Mouse (Mus musculus): ENCODE results near the gene Olfr108. TPM values are rescaled to one million over a fixed set of nuclear protein-coding genes. Genes with fewer than 3 reads are reported as not detected.

The Olfr108 gene
- polyA plus RNA-seq (2015; fragmentation: Nextera tagmentation; extraction: Ambion mirVana), result not detected in 2 replicates

DNA sequence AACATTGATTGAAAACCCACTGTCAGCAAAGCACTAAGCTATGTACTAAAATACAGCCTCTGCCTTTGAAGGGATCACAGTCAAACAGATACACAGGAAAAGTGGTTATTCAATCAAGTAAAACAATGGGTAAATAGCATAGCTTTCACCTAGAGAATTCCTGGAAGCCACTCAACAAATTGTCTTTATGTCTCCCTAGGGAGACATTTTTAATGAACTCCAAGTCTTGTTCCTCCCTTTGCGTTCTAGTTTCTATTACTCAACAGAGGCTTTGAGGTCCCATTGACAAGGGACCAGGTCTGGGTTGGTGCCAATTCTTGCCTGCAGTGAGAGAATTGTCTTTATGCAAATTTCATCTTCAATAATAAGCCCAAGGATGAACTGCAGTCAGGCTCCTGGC, at the start of gene Olfr108:
TSS of gene Olfr108 (plus strand) at position 301 of the 400 bp plus-strand sequence.
- no peaks in the 10 kb centered on the region for H3K27me3 ChIP-seq
- H3K4me2 ChIP-seq, result no peak within 1 kb of the TSS
- WGBS, result 81% methylated on average over 1 of the region's 1 CpGs
- ATAC-seq, result no peak
- no peaks in the 10 kb centered on the region for H3K4me1 ChIP-seq
- no peaks in the 10 kb centered on the region for H3K36me3 ChIP-seq (ENCODE audit: poor library complexity, severe bottlenecking)
- H3K4me3 ChIP-seq, result no peak within 1 kb of the TSS
- H3K9me3 ChIP-seq (replicated peaks), result no peaks in the 10 kb centered on the region
- H3K9ac ChIP-seq, result no peak within 1 kb of the TSS
- H3K27ac ChIP-seq, result no peak within 1 kb of the TSS

DNA sequence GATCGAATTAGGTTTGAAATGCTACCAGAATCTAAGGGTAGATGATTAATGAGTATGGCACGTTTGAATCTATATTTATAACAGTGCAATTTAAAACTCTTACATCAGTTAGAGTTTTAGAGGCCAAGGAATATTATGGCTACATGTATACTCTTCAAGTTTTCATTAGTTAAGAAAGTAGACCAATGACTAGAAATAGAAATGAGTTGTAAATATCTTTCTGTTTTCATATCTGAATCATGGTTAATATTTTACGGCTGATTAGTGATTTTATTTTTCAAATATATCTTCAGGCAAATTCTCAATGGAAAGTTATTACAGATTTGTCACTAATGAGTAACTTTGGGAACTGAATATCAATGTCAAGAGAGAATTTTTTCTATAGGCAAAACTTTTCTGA, 46.4 kb upstream of the Olfr108 start, which contains the start of gene Olfr107:
TSS of gene Olfr107 (plus strand) at position 301 of the 400 bp plus-strand sequence.
- no peak within 1 kb of the TSS for H3K27ac ChIP-seq
- no peak within 1 kb of the TSS for H3K4me2 ChIP-seq
- 84% methylated on average over 3 of the region's 3 CpGs for WGBS
- H3K9me3 ChIP-seq (replicated peaks), result no peaks in the 10 kb centered on the region
- no peak within 1 kb of the TSS for H3K4me3 ChIP-seq
- no peaks in the 10 kb centered on the region for H3K36me3 ChIP-seq (ENCODE audit: poor library complexity, severe bottlenecking)
- no peak within 1 kb of the TSS for H3K9ac ChIP-seq
- H3K4me1 ChIP-seq, result no peaks in the 10 kb centered on the region
- H3K27me3 ChIP-seq, result no peaks in the 10 kb centered on the region
- ATAC-seq, result no peak

DNA sequence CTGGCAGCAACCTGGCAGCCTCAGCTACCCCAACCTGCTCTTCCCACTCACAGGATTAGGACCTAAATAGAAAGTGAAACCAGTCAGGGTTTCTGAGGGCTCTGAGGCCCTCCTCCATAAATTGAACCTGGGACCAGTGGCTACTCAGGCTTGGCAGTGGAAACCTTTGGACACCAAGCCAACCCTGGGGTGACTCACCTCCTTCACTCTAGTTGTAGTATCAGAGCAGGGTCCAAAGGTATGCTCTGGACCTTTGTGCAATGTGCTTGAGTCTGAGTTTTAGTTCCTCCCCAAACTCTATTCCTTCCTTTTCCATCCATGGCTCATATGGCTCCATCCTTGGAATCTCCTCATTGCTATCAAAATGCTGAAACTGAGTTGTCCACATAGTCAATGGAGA, 31.9 kb upstream of the Olfr108 start:
- Histone ChIP-seq H3K4me3 (no peak overlapping the region), H3K27ac (no peak overlapping the region), H3K9me3 (replicated peaks) (0 out of 2 replicates have a peak, but pooled peaks cover 5% of the 10 kb centered on the region), H3K4me2 (no peak overlapping the region), H3K9ac (no peak overlapping the region), H3K36me3 (ENCODE audit: poor library complexity, severe bottlenecking) (no peaks in the 10 kb centered on the region), H3K27me3 (no peaks in the 10 kb centered on the region), H3K4me1 (no peaks in the 10 kb centered on the region)
- no peak for ATAC-seq

DNA sequence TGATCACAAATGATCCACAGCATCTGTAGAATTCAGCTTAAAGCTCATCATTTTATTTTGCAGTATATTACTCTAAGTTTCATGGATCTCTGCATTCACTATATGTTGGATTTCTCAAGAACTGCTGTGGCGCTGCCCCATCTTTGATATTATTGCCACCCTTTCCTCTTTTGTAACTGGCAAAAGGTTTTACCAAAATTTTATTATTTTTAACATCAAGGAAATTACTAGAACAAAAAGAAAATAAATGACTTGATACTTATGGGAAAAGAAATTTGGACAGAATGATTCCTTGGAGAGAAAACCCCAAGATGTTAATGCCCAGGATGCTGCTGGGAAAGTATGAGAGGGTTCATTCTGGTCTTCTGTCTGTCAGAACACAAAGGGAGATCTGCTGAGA, 13.3 kb downstream of the Olfr108 start, which contains the start of gene Olfr109:
TSS of gene Olfr109 (plus strand) at position 301 of the 400 bp plus-strand sequence.
- H3K4me2 ChIP-seq, result no peak within 1 kb of the TSS
- no peak within 1 kb of the TSS for H3K9ac ChIP-seq
- H3K9me3 ChIP-seq (replicated peaks), result no peaks in the 10 kb centered on the region
- no peak for ATAC-seq
- H3K36me3 ChIP-seq (ENCODE audit: poor library complexity, severe bottlenecking), result no peaks in the 10 kb centered on the region
- H3K4me1 ChIP-seq, result no peaks in the 10 kb centered on the region
- no peak within 1 kb of the TSS for H3K27ac ChIP-seq
- no peak within 1 kb of the TSS for H3K4me3 ChIP-seq
- H3K27me3 ChIP-seq, result no peaks in the 10 kb centered on the region
- 100% methylated on average over 1 of the region's 1 CpGs for WGBS

GRCm38 (mm10) chr17:37483452-37483851, 38.2 kb downstream of the Olfr108 start, which contains the start of gene H2-M2:
Gene H2-M2, minus strand, starts transcription at chr17:37483552.
- Histone ChIP-seq H3K9ac (no peak within 1 kb of the TSS), H3K4me2 (no peak within 1 kb of the TSS), H3K4me1 (no peaks in the 10 kb centered on the region), H3K4me3 (no peak within 1 kb of the TSS), H3K36me3 (ENCODE audit: poor library complexity, severe bottlenecking) (no peaks in the 10 kb centered on the region), H3K9me3 (replicated peaks) (0 out of 2 replicates have a peak, but pooled peaks cover 8% of the 10 kb centered on the region), H3K27me3 (no peaks in the 10 kb centered on the region), H3K27ac (no peak within 1 kb of the TSS)
- WGBS, result 85% methylated on average over 2 of the region's 2 CpGs
- ATAC-seq, result no peak

DNA sequence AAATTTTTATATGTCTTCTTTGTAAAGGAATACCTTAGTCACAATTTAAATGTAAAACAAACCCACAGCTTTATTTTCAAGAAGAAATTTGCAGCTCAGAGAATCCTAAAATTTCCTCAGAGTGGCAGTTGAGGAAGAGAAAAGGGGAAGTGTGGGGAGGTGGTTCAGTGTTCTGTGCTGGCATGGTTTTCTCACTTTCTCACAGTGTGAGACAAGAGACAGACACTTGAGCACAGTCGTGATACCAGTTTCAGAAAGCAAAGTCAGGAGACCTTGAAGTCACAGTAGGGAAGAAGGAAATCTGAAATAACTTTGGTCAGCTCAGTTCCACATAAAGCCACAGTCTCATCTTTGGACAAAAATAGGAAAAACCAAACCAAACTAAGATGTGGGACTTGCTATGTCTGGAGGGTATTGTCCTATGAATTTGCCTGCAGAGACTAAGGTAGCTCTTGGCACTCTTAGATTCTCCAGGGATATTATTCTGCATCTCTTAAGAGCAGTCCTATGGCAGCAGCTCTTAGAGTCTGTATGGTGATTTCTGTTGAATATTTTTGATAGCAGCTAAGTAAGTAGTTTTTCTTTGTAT, 46.7 kb downstream of the Olfr108 start, which contains the start of gene Olfr110:
TSS of gene Olfr110 (plus strand) at position 539 of the 589 bp plus-strand sequence.
- Histone ChIP-seq H3K9ac (no peak within 1 kb of the TSS), H3K4me1 (no peaks in the 10 kb centered on the region), H3K4me2 (no peak within 1 kb of the TSS), H3K9me3 (replicated peaks) (no peaks in the 10 kb centered on the region), H3K36me3 (ENCODE audit: poor library complexity, severe bottlenecking) (no peaks in the 10 kb centered on the region), H3K27me3 (no peaks in the 10 kb centered on the region), H3K4me3 (no peak within 1 kb of the TSS), H3K27ac (no peak within 1 kb of the TSS)
- no peak for ATAC-seq
- 60% methylated on average over 1 of the region's 1 CpGs for WGBS

Other genes starting within 250 kb of the Olfr108 start
- not detected in 2 replicates for gene Olfr94, start 244.5 kb upstream of the Olfr108 start, polyA plus RNA-seq (2015; fragmentation: Nextera tagmentation; extraction: Ambion mirVana)
- not detected in 2 replicates for gene Olfr95, start 232.4 kb upstream of the Olfr108 start, polyA plus RNA-seq (2015; fragmentation: Nextera tagmentation; extraction: Ambion mirVana)
- gene Olfr96, start 225.3 kb upstream of the Olfr108 start, polyA plus RNA-seq (2015; fragmentation: Nextera tagmentation; extraction: Ambion mirVana), result not detected in 2 replicates
- gene Olfr97, start 208.2 kb upstream of the Olfr108 start, polyA plus RNA-seq (2015; fragmentation: Nextera tagmentation; extraction: Ambion mirVana), result not detected in 2 replicates
- gene Olfr98, start 181.7 kb upstream of the Olfr108 start, polyA plus RNA-seq (2015; fragmentation: Nextera tagmentation; extraction: Ambion mirVana), result not detected in 2 replicates
- 0.61 and 1.6 TPM in 2 replicates for gene H2-M3, start 175.3 kb upstream of the Olfr108 start, polyA plus RNA-seq (2015; fragmentation: Nextera tagmentation; extraction: Ambion mirVana)
- not detected in 2 replicates for gene Olfr99, start 162.0 kb upstream of the Olfr108 start, polyA plus RNA-seq (2015; fragmentation: Nextera tagmentation; extraction: Ambion mirVana)
- not detected in 2 replicates for gene Olfr101, start 141.2 kb upstream of the Olfr108 start, polyA plus RNA-seq (2015; fragmentation: Nextera tagmentation; extraction: Ambion mirVana)
- gene Olfr102, start 128.4 kb upstream of the Olfr108 start, polyA plus RNA-seq (2015; fragmentation: Nextera tagmentation; extraction: Ambion mirVana), result not detected in 2 replicates
- gene Olfr103, start 105.8 kb upstream of the Olfr108 start, polyA plus RNA-seq (2015; fragmentation: Nextera tagmentation; extraction: Ambion mirVana), result not detected in 2 replicates
- not detected in 2 replicates for gene Olfr104-ps, start 85.9 kb upstream of the Olfr108 start, polyA plus RNA-seq (2015; fragmentation: Nextera tagmentation; extraction: Ambion mirVana)
- gene Olfr105-ps, start 66.4 kb upstream of the Olfr108 start, polyA plus RNA-seq (2015; fragmentation: Nextera tagmentation; extraction: Ambion mirVana), result not detected in 2 replicates
- not detected in 2 replicates for gene Olfr106-ps, start 55.1 kb upstream of the Olfr108 start, polyA plus RNA-seq (2015; fragmentation: Nextera tagmentation; extraction: Ambion mirVana)
- not detected in 2 replicates for gene Olfr107, start 46.3 kb upstream of the Olfr108 start, polyA plus RNA-seq (2015; fragmentation: Nextera tagmentation; extraction: Ambion mirVana)
- not detected in 2 replicates for gene Olfr109, start 13.4 kb downstream of the Olfr108 start, polyA plus RNA-seq (2015; fragmentation: Nextera tagmentation; extraction: Ambion mirVana)
- gene H2-M2, start 38.1 kb downstream of the Olfr108 start, polyA plus RNA-seq (2015; fragmentation: Nextera tagmentation; extraction: Ambion mirVana), result not detected in 2 replicates
- gene Olfr110, start 47.0 kb downstream of the Olfr108 start, polyA plus RNA-seq (2015; fragmentation: Nextera tagmentation; extraction: Ambion mirVana), result not detected in 2 replicates
- gene Olfr111, start 62.5 kb downstream of the Olfr108 start, polyA plus RNA-seq (2015; fragmentation: Nextera tagmentation; extraction: Ambion mirVana), result not detected in 2 replicates
- gene Olfr112, start 124.0 kb downstream of the Olfr108 start, polyA plus RNA-seq (2015; fragmentation: Nextera tagmentation; extraction: Ambion mirVana), result not detected in 2 replicates
- not detected in 2 replicates for gene Olfr113, start 132.2 kb downstream of the Olfr108 start, polyA plus RNA-seq (2015; fragmentation: Nextera tagmentation; extraction: Ambion mirVana)
- not detected in 2 replicates for gene Olfr114, start 147.3 kb downstream of the Olfr108 start, polyA plus RNA-seq (2015; fragmentation: Nextera tagmentation; extraction: Ambion mirVana)
- gene Olfr115, start 181.6 kb downstream of the Olfr108 start, polyA plus RNA-seq (2015; fragmentation: Nextera tagmentation; extraction: Ambion mirVana), result not detected in 2 replicates
- not detected in 2 replicates for gene Olfr116, start 181.7 kb downstream of the Olfr108 start, polyA plus RNA-seq (2015; fragmentation: Nextera tagmentation; extraction: Ambion mirVana)
- gene Olfr117, start 218.3 kb downstream of the Olfr108 start, polyA plus RNA-seq (2015; fragmentation: Nextera tagmentation; extraction: Ambion mirVana), result not detected in 2 replicates
- not detected in 2 replicates for gene Olfr118, start 221.5 kb downstream of the Olfr108 start, polyA plus RNA-seq (2015; fragmentation: Nextera tagmentation; extraction: Ambion mirVana)